Mouse (Mus musculus) midbrain, embryonic 11.5 days (tissue): ENCODE data around the gene Zc3h14. TPM values are rescaled to one million over a fixed set of nuclear protein-coding genes. Genes with fewer than 3 reads are reported as not detected.

Source experiments
- ATAC-seq: fragments of 200-750 bp; cut with Nextera tagmentation; 2 replicates; pipeline ENCODE4 v1.8.0; 2017; ENCODE audit warnings: moderate TSS enrichment, moderate library complexity; ENCODE audit not compliant: low FRiP score
- DNase-seq: peaks from one replicate; pipeline ENCODE4 v3.0.0; 2015; ENCODE audit warnings: low spot score; ENCODE audit errors: missing footprints
- H3K27ac ChIP-seq: fragments of 300-500 bp; sonication (generic); 2 replicates; pipeline ENCODE4 v1.5.1; 2014; ENCODE audit warnings: low read depth, low read length
- H3K27me3 ChIP-seq: fragments of 300-500 bp; sonication (generic); 2 replicates; pipeline ENCODE4 v1.6.1; 2014; ENCODE audit warnings: mild to moderate bottlenecking, low read length, moderate library complexity, mixed read lengths; ENCODE audit not compliant: control insufficient read depth, insufficient read depth
- H3K36me3 ChIP-seq: fragments of 300-500 bp; sonication (generic); 2 replicates; pipeline ENCODE4 v1.6.1; 2014; ENCODE audit warnings: mild to moderate bottlenecking, low read length, moderate library complexity, mixed read lengths; ENCODE audit not compliant: control insufficient read depth, insufficient read depth
- H3K4me1 ChIP-seq: fragments of 300-500 bp; sonication (generic); 2 replicates; pipeline ENCODE4 v1.6.1; 2014; ENCODE audit warnings: low read length; ENCODE audit not compliant: control insufficient read depth, insufficient read depth
- H3K4me2 ChIP-seq: fragments of 300-500 bp; sonication (generic); 2 replicates; pipeline ENCODE4 v1.6.1; 2014; ENCODE audit warnings: mild to moderate bottlenecking, moderate library complexity
- H3K4me3 ChIP-seq: fragments of 300-500 bp; sonication (generic); 2 replicates; pipeline ENCODE4 v1.5.1; 2014; ENCODE audit warnings: low read depth, low read length
- H3K9ac ChIP-seq: fragments of 300-500 bp; sonication (generic); 2 replicates; pipeline ENCODE4 v1.6.1; 2014; ENCODE audit warnings: low read length
- H3K9me3 ChIP-seq: fragments of 300-500 bp; sonication (generic); 2 replicates; pipeline ENCODE4 v1.6.1; 2016; ENCODE audit warnings: low read length; ENCODE audit not compliant: control insufficient read depth
- whole genome bisulfite sequencing: fragments of 180-500 bp; shearing (Covaris S2); extraction: QIAGEN DNeasy Blood & Tissue Kit; methylation state at CpG from one replicate; pipeline ENCODE4 v1.1.7; 2014; 5-methylcytosine and 5-hydroxymethylcytosine counted together
- polyA plus RNA-seq: library from polyadenylated mRNA; unstranded; fragments of >200 nt; fragmentation: Nextera tagmentation; extraction: Ambion mirVana; gene quantifications from 2 replicates; pipeline ENCODE4 v1.2.1, GENCODE M21; 2014

Gene Zc3h14
- polyA plus RNA-seq, 1 experiment from 2014 or later, result 180 TPM

- WGBS, result 87% methylated on average over 3 of the region's 3 CpGs
- Histone ChIP-seq H3K27me3 (no peaks in the 10 kb centered on the region), H3K9ac (no peak overlapping the region), H3K4me1 (no peaks in the 10 kb centered on the region), H3K27ac (no peak overlapping the region), H3K4me2 (no peak overlapping the region), H3K9me3 (no peaks in the 10 kb centered on the region), H3K36me3 (peaks cover 8% of the 10 kb centered on the region; the same call in 1 of the 2 replicates), H3K4me3 (no peak overlapping the region)
- no peak for DNase-seq
- ATAC-seq, result no peak
These were observed 57.4 kb downstream of the Zc3h14 start for GRCm38 (mm10) chr12:98804078-98804748.

- peak overlapping the region; percentile 56; the same call in 1 of the 2 replicates for H3K27ac ChIP-seq
- ATAC-seq, result peak; percentile 86; the same call in 1 of the 2 replicates
- 66% methylated on average over 2 of the region's 2 CpGs for WGBS
These were observed 74.0 kb downstream of the Zc3h14 start for GRCm38 (mm10) chr12:98820781-98821180.

GRCm38 (mm10) chr12:98831122-98831521 lies 84.4 kb downstream of the Zc3h14 start:
- H3K36me3 ChIP-seq, result no peaks in the 10 kb centered on the region; the same call in 1 of the 2 replicates
- no peaks in the 10 kb centered on the region for H3K27me3 ChIP-seq
- H3K4me2 ChIP-seq, result no peak overlapping the region
- H3K4me1 ChIP-seq, result no peaks in the 10 kb centered on the region
- no peak overlapping the region for H3K27ac ChIP-seq
- no peak overlapping the region for H3K4me3 ChIP-seq
- no peak for ATAC-seq
- no peak for DNase-seq
- H3K9ac ChIP-seq, result no peak overlapping the region
- WGBS, result 90% methylated on average over 7 of the region's 7 CpGs
- H3K9me3 ChIP-seq, result no peaks in the 10 kb centered on the region

More at GRCm38 (mm10) chr12:98820781-98821180, 74.0 kb downstream of the Zc3h14 start:
- H3K36me3 ChIP-seq, result peaks cover 1% of the 10 kb centered on the region; the same call in 1 of the 2 replicates
- no peak overlapping the region for H3K4me2 ChIP-seq
- no peaks in the 10 kb centered on the region for H3K4me1 ChIP-seq
- no peak overlapping the region for H3K4me3 ChIP-seq
- no peaks in the 10 kb centered on the region for H3K27me3 ChIP-seq
- no peak for DNase-seq
- H3K9me3 ChIP-seq, result no peaks in the 10 kb centered on the region
- no peak overlapping the region for H3K9ac ChIP-seq

GRCm38 (mm10) chr12:98832929-98833598 lies 86.3 kb downstream of the Zc3h14 start:
- WGBS, result 91% methylated on average over 8 of the region's 8 CpGs
- Histone ChIP-seq H3K4me2 (no peak overlapping the region), H3K36me3 (peaks cover 2% of the 10 kb centered on the region; the same call in 1 of the 2 replicates), H3K9ac (no peak overlapping the region), H3K4me1 (no peaks in the 10 kb centered on the region), H3K9me3 (no peaks in the 10 kb centered on the region), H3K27me3 (no peaks in the 10 kb centered on the region), H3K27ac (no peak overlapping the region), H3K4me3 (no peak overlapping the region)
- no peak for DNase-seq
- ATAC-seq, result no peak

GRCm38 (mm10) chr12:98833901-98834300 lies 87.1 kb downstream of the Zc3h14 start:
- H3K4me3 ChIP-seq, result no peak overlapping the region
- no peak for DNase-seq
- no peak overlapping the region for H3K4me2 ChIP-seq
- H3K27me3 ChIP-seq, result no peaks in the 10 kb centered on the region
- ATAC-seq, result no peak
- H3K9me3 ChIP-seq, result no peaks in the 10 kb centered on the region
- H3K27ac ChIP-seq, result no peak overlapping the region
- peaks cover 2% of the 10 kb centered on the region; the same call in 1 of the 2 replicates for H3K36me3 ChIP-seq
- H3K9ac ChIP-seq, result no peak overlapping the region
- 93% methylated on average over 1 of the region's 1 CpGs for WGBS
- no peaks in the 10 kb centered on the region for H3K4me1 ChIP-seq

- 96% methylated on average over 2 of the region's 2 CpGs for WGBS
- ATAC-seq, result no peak
- H3K4me2 ChIP-seq, result no peak overlapping the region
- H3K27me3 ChIP-seq, result no peaks in the 10 kb centered on the region
- no peaks in the 10 kb centered on the region for H3K9me3 ChIP-seq
- H3K27ac ChIP-seq, result no peak overlapping the region
- H3K9ac ChIP-seq, result no peak overlapping the region
- no peaks in the 10 kb centered on the region for H3K4me1 ChIP-seq
- H3K36me3 ChIP-seq, result 0 out of 2 replicates have a peak, but pooled peaks cover 2% of the 10 kb centered on the region
- DNase-seq, result no peak
- H3K4me3 ChIP-seq, result no peak overlapping the region
These were observed 88.1 kb downstream of the Zc3h14 start for GRCm38 (mm10) chr12:98834879-98835278.

- ATAC-seq (no peak), DNase-seq (no peak)
- H3K36me3 ChIP-seq, result 0 out of 2 replicates have a peak, but pooled peaks cover 2% of the 10 kb centered on the region
- no peaks in the 10 kb centered on the region for H3K27me3 ChIP-seq
- H3K4me1 ChIP-seq, result no peaks in the 10 kb centered on the region
- no peaks in the 10 kb centered on the region for H3K9me3 ChIP-seq
- H3K27ac ChIP-seq, result no peak overlapping the region
- H3K9ac ChIP-seq, result no peak overlapping the region
- no peak overlapping the region for H3K4me3 ChIP-seq
- 89% methylated on average over 2 of the region's 2 CpGs for WGBS
- no peak overlapping the region for H3K4me2 ChIP-seq
These were observed 88.7 kb downstream of the Zc3h14 start for GRCm38 (mm10) chr12:98835466-98835865.
